Mouse (Mus musculus) kidney, adult 2 months (tissue): ENCODE measurements around the gene Mtcl1. TPM values are rescaled to one million over a fixed set of nuclear protein-coding genes. Genes with fewer than 3 reads are reported as not detected.

Source experiments
- DNase-seq: peaks from one replicate; pipeline ENCODE4 v3.0.0; 2021
- H3K27ac ChIP-seq: fragments of 200-500 bp; 2 replicates; pipeline ENCODE4 v1.5.1; 2012; ENCODE audit warnings: low read depth, low read length, control low read depth, inconsistent platforms; ENCODE audit not compliant: insufficient read depth
- H3K27me3 ChIP-seq: fragments of 200-500 bp; replicated peaks from 2 replicates; pipeline ENCODE4 v1.6.1; 2012; ENCODE audit warnings: mild to moderate bottlenecking, moderate library complexity, low read length, inconsistent platforms; ENCODE audit not compliant: control insufficient read depth, insufficient read depth
- H3K36me3 ChIP-seq: fragments of 200-500 bp; 2 replicates; pipeline ENCODE4 v1.6.1; 2012; ENCODE audit warnings: mild to moderate bottlenecking, moderate library complexity, low read length, inconsistent platforms; ENCODE audit not compliant: control insufficient read depth, insufficient read depth
- H3K4me1 ChIP-seq: fragments of 200-500 bp; 2 replicates; pipeline ENCODE4 v1.6.1; 2011; ENCODE audit warnings: low read length; ENCODE audit not compliant: control insufficient read depth, insufficient read depth
- H3K4me3 ChIP-seq: fragments of 200-500 bp; 2 replicates; pipeline ENCODE4 v1.5.1; 2011; ENCODE audit warnings: mild to moderate bottlenecking, low read depth, low read length, control low read depth; ENCODE audit not compliant: insufficient read depth
- CTCF ChIP-seq: fragments of 200-500 bp; conservative IDR thresholded peaks from 2 replicates; pipeline ENCODE4 v1.5.1; 2011; ENCODE audit warnings: low read depth, mild to moderate bottlenecking, control low read depth, low read length, moderate library complexity, mixed read lengths; ENCODE audit not compliant: insufficient read depth, insufficient read length
- POLR2A ChIP-seq: fragments of 200-500 bp; IDR thresholded peaks from one replicate; pipeline ENCODE4 v1.6.1; 2011; ENCODE audit warnings: low read depth, low read length, control low read depth
- WGBS: fragments of 180-500 bp; shearing (Covaris S2); methylation state at CpG from one replicate; pipeline ENCODE4 v1.1.7; 2018; 5-methylcytosine and 5-hydroxymethylcytosine counted together
- polyA plus RNA-seq: library from polyadenylated mRNA; depleted of rRNA; stranded (reverse); fragments of >200 nt; gene quantifications from 2 replicates; pipeline ENCODE4 v1.2.3, GENCODE M21; 2012

Gene Mtcl1
- polyA plus RNA-seq, 1 experiment: 3.5 TPM

DNA sequence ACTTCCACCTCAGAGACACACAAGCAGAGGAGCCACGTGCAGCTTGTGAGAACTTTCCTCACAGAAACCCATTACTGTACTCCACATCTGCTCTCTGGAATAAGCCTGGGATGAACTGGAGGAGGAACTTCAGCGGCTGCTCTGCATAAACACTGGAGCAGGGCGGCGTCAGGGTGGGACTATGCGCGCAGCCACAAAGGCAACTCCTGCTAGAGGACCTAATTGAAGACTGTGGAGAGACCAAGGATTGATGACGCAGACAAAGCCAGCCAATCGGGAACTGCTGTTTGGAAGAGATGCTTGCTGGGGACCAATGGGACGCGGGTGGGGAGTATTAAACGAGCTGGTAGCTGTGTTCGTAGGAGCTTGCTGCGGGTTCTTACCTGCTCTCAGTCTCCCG lies 127.6 kb downstream of the Mtcl1 start:
- no peak for TF ChIP-seq POLR2A
- TF ChIP-seq CTCF: no peak
- no peaks in the 10 kb centered on the region; the same call in 1 of the 2 replicates for H3K4me1 ChIP-seq
- H3K27ac ChIP-seq: no peak overlapping the region
- WGBS: 85% methylated on average over 14 of the region's 14 CpGs
- H3K4me3 ChIP-seq: no peak overlapping the region
- H3K27me3 ChIP-seq: no peaks in the 10 kb centered on the region
- no peak for DNase-seq
- H3K36me3 ChIP-seq: no peaks in the 10 kb centered on the region

- Histone ChIP-seq H3K27me3 (no peaks in the 10 kb centered on the region), H3K4me3 (no peak overlapping the region), H3K36me3 (no peaks in the 10 kb centered on the region), H3K27ac (no peak overlapping the region), H3K4me1 (no peaks in the 10 kb centered on the region; the same call in 1 of the 2 replicates)
- WGBS: 70% methylated on average over 20 of the region's 20 CpGs
- TF ChIP-seq CTCF: no peak
- no peak for TF ChIP-seq POLR2A
- no peak for DNase-seq
Measured at GRCm38 (mm10) chr17:66320716-66321372, 128.7 kb downstream of the Mtcl1 start.

DNA sequence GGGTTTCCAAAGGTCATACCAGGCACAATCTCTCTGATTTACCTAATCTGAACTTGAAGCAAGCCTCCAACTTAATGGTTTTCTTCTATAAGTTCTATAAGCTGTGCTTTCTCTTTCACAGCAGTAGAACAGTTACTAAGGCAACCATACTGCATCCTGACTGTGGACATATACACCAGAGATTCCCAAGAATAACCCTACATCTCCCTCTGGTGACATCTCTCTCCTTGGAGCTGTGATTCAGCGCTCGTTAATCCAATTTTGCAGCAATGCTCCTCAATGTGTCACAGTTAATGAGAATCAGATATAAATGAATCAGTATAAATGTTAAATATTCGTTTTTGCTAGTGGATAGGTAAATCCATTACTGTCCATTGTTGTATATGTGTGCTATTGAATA lies 131.5 kb downstream of the Mtcl1 start:
- 91% methylated on average over 3 of the region's 3 CpGs for WGBS
- TF ChIP-seq CTCF (no peak), POLR2A (no peak)
- Histone ChIP-seq H3K4me1 (no peaks in the 10 kb centered on the region; the same call in 1 of the 2 replicates), H3K36me3 (no peaks in the 10 kb centered on the region), H3K27me3 (no peaks in the 10 kb centered on the region), H3K4me3 (no peak overlapping the region), H3K27ac (no peak overlapping the region)
- no peak for DNase-seq

- H3K4me3 ChIP-seq: no peak overlapping the region
- TF ChIP-seq POLR2A (no peak), CTCF (no peak)
- no peaks in the 10 kb centered on the region; the same call in 1 of the 2 replicates for H3K4me1 ChIP-seq
- H3K27ac ChIP-seq: no peak overlapping the region
- DNase-seq: no peak
- H3K36me3 ChIP-seq: no peaks in the 10 kb centered on the region
- no peaks in the 10 kb centered on the region for H3K27me3 ChIP-seq
- 83% methylated on average over 4 of the region's 4 CpGs for WGBS
Measured at GRCm38 (mm10) chr17:66317576-66317975, 132.0 kb downstream of the Mtcl1 start.

GRCm38 (mm10) chr17:66317156-66317555 lies 132.4 kb downstream of the Mtcl1 start:
- no peak for TF ChIP-seq POLR2A
- TF ChIP-seq CTCF: no peak
- Histone ChIP-seq H3K27me3 (no peaks in the 10 kb centered on the region), H3K4me3 (no peak overlapping the region), H3K36me3 (no peaks in the 10 kb centered on the region), H3K4me1 (no peaks in the 10 kb centered on the region; the same call in 1 of the 2 replicates), H3K27ac (no peak overlapping the region)
- DNase-seq: no peak
- WGBS: 92% methylated on average over 5 of the region's 5 CpGs

DNA sequence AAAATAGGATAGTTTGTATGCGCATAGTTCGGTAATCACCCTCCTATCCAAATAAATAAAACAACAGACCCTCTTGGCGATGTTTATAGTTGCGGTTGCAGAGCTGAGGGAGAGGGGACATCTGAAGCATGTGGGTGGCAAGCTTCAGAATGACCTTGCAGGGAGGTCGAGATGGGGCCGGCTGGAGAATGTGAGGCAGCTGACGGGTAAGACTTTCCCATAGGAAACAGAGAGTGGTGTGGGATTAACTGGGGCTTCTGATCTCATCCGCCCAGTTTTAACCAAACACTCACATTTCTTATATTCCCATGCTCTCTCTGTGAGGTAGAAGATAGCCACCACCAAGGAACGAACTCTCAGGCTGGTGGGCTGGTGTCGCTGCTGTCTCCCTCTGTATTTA lies 134.1 kb downstream of the Mtcl1 start:
- TF ChIP-seq POLR2A: no peak
- TF ChIP-seq CTCF: no peak
- WGBS: 33% methylated on average over 10 of the region's 10 CpGs
- DNase-seq: no peak
- Histone ChIP-seq H3K36me3 (no peaks in the 10 kb centered on the region), H3K27ac (no peak overlapping the region), H3K4me3 (no peak overlapping the region), H3K4me1 (no peaks in the 10 kb centered on the region; the same call in 1 of the 2 replicates), H3K27me3 (no peaks in the 10 kb centered on the region)

GRCm38 (mm10) chr17:66314566-66315285 lies 134.8 kb downstream of the Mtcl1 start:
- 53% methylated on average over 13 of the region's 13 CpGs for WGBS
- H3K27ac ChIP-seq: no peak overlapping the region

More at GRCm38 (mm10) chr17:66314566-66315285, 134.8 kb downstream of the Mtcl1 start:
- Histone ChIP-seq H3K27me3 (no peaks in the 10 kb centered on the region), H3K4me1 (no peaks in the 10 kb centered on the region; the same call in 1 of the 2 replicates), H3K36me3 (no peaks in the 10 kb centered on the region), H3K4me3 (no peak overlapping the region)
- DNase-seq: no peak
- no peak for TF ChIP-seq POLR2A
- TF ChIP-seq CTCF: no peak
